Mouse (Mus musculus) liver, embryonic 14.5 days (tissue): ENCODE measurements at regions not wholly inside any gene's neighbourhood (a gene's known extent, or its start where the extent isn't known, plus 50 kb on each side); places are given as distances from the start of the nearest gene placed in this dataset.
A peak's percentile ranks its signal among the peaks of the same experiment; 100 is the strongest.
"Not testable (repeated sequence)": the region's sequence is repeated elsewhere in the genome, so short reads cannot be mapped to it uniquely, and the experiment has no call there.

Source experiments
- ATAC-seq: fragments of 200-750 bp; cut with Nextera tagmentation; 2 replicates; pipeline ENCODE4 v1.8.0; 2017; ENCODE audit warnings: moderate number of reproducible peaks, mild to moderate bottlenecking, moderate library complexity; ENCODE audit not compliant: insufficient read depth
- DNase-seq, 3 experiments: peaks; one replicate each; pipeline ENCODE4 v3.0.0-alpha.2; 2012 to 2013; ENCODE audit warnings: low read depth in 3 of 3, low spot score in 3 of 3
- H3K27ac ChIP-seq: fragments of 300-500 bp; sonication (generic); 2 replicates; pipeline ENCODE4 v1.5.1; 2014; ENCODE audit warnings: moderate library complexity, mild to moderate bottlenecking, control low read depth, inconsistent platforms
- H3K27me3 ChIP-seq: fragments of 300-500 bp; sonication (generic); 2 replicates; pipeline ENCODE4 v1.6.1; 2014; ENCODE audit warnings: mild to moderate bottlenecking, low read length, moderate library complexity; ENCODE audit not compliant: control insufficient read depth, insufficient read depth
- H3K36me3 ChIP-seq: fragments of 300-500 bp; sonication (generic); replicated peaks from 2 replicates; pipeline ENCODE4 v1.6.1; 2014; ENCODE audit warnings: low read depth; ENCODE audit not compliant: control insufficient read depth, insufficient read depth
- H3K4me1 ChIP-seq, 2 experiments: fragments of 200-500 bp in 1 of 2; fragments of 300-500 bp in 1 of 2; sonication (generic) in 1 of 2; replicated peaks; 2 replicates each; pipeline ENCODE4 v1.6.1; 2012 to 2014; ENCODE audit warnings: antibody characterized with exemption in 1 of 2, inconsistent platforms in 1 of 2, low read length in 1 of 2; ENCODE audit not compliant: control insufficient read depth in 2 of 2, insufficient read depth in 2 of 2
- H3K4me2 ChIP-seq: fragments of 300-500 bp; sonication (generic); 2 replicates; pipeline ENCODE4 v1.6.1; 2014; ENCODE audit warnings: low read depth, mild to moderate bottlenecking, control low read depth, moderate library complexity
- H3K4me3 ChIP-seq, 2 experiments: fragments of 200-500 bp in 1 of 2; fragments of 300-500 bp in 1 of 2; sonication (generic) in 1 of 2; 2 replicates each; pipeline ENCODE4 v1.5.1; 2012 to 2014; ENCODE audit warnings: low read depth in 2 of 2, low read length in 2 of 2, mild to moderate bottlenecking in 2 of 2, control low read depth in 1 of 2, inconsistent platforms in 1 of 2, moderate library complexity in 1 of 2; ENCODE audit not compliant: insufficient read depth in 1 of 2
- H3K9ac ChIP-seq: fragments of 300-500 bp; sonication (generic); replicated peaks from 2 replicates; pipeline ENCODE4 v1.6.1; 2014; ENCODE audit warnings: mild to moderate bottlenecking, control low read depth, moderate library complexity
- H3K9me3 ChIP-seq: fragments of 300-500 bp; sonication (generic); 2 replicates; pipeline ENCODE4 v1.6.1; 2016; ENCODE audit warnings: low read length, mixed read lengths; ENCODE audit not compliant: control insufficient read depth
- CTCF ChIP-seq: IDR thresholded peaks from 2 replicates; pipeline ENCODE4 v1.5.1; 2016; ENCODE audit warnings: antibody characterized with exemption, low read depth, control low read depth
- WGBS: fragments of 180-500 bp; shearing (Covaris S2); extraction: QIAGEN DNeasy Blood & Tissue Kit; methylation state at CpG from one replicate; pipeline ENCODE4 v1.1.7; 2014; ENCODE audit not compliant: insufficient replicate concordance; 5-methylcytosine and 5-hydroxymethylcytosine counted together

DNA sequence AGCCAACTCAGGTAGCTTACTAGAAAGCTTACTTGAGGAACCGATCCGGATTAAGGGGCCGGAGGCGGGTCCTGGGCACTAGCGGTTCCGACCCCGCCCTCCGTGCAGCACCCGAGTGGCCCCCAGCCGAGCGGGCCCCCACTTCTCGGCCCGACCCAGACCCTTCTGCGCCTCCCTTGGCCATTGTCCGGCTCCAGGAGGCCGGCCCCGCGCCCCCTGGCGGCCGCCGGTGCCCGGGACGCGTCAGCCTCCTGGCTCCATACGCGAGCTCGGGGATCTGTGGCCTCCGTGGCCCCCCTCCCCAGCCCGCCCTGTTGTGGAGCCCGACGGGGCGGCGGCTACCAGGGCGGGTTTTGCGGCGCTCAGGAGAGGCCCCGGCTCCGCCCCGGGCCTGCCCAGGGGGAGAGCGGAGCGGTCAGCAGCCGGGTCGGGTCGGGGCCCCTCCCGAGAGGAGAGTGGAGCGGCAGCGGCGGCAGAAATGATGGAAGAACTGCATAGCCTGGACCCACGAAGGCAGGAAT, 94.3 kb upstream of the Zfp986 start:
- not testable (repeated sequence) for DNase-seq, H3K9me3 ChIP-seq
- 2% methylated on average over 42 of the region's 49 CpGs for WGBS

DNA sequence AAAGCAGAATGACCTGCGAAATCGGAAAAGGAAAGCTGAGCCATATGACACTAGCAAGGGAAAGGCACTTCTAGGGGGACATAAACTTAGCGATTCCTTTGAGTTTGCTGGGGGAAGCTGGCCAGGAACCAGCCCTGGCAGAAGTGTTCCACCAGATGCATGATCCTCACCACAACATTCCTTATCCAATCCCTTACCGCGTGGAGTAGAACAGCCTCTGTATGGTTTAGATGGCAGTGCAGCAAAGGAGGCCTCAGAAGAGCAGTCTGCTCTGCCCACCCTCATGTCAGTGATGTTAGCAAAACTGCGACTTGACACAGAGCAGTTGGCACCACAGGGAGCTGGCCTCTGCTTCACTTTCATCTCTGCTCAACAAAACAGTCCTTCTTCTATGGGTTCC, 93.7 kb upstream of the Zfp986 start:
- 0% methylated on average over 1 of the region's 6 CpGs for WGBS

More for the DNA sequence above, 94.3 kb upstream of the Zfp986 start:
- not testable (repeated sequence) for H3K9ac ChIP-seq, H3K27ac ChIP-seq, H3K36me3 ChIP-seq, H3K27me3 ChIP-seq, H3K4me1 ChIP-seq
- Histone ChIP-seq H3K4me3 (peak overlapping the region in 1 of 2 experiments; percentile 29; a peak in 2 of 4 replicates), H3K4me2 (peak overlapping the region; percentile 40)
- peak; percentile 92 for ATAC-seq
- TF ChIP-seq CTCF = 0 out of 2 replicates have a peak, but pooled peaks have one; percentile 18

DNA sequence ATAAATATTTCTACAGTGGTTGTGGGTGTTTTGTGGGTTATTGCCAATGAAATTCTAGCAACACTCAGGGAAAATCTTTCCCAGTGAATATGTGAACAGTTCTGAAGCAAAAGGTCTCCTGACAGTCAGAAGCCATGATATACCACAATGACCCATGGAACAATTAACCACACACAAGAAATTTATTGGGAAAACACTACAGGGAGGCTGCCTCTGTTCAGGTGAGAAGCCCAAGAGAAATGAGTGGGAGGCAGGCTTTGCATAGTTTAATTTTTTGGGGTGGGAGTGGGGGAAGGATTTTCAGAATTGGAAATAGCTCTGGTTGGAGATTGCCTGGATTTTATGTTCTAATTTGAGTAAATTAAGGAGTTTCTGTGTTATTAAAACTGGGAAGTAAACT, 92.1 kb upstream of the Zfp986 start:
- not testable (repeated sequence) for H3K36me3 ChIP-seq, H3K9ac ChIP-seq, ATAC-seq, H3K27ac ChIP-seq, H3K4me2 ChIP-seq, H3K4me3 ChIP-seq, DNase-seq, H3K4me1 ChIP-seq, H3K27me3 ChIP-seq, H3K9me3 ChIP-seq

More for the DNA sequence above, 93.7 kb upstream of the Zfp986 start:
- not testable (repeated sequence) for H3K4me1 ChIP-seq, H3K9me3 ChIP-seq, H3K36me3 ChIP-seq, H3K9ac ChIP-seq, H3K4me2 ChIP-seq, H3K4me3 ChIP-seq, H3K27me3 ChIP-seq, ATAC-seq, DNase-seq, H3K27ac ChIP-seq

DNA sequence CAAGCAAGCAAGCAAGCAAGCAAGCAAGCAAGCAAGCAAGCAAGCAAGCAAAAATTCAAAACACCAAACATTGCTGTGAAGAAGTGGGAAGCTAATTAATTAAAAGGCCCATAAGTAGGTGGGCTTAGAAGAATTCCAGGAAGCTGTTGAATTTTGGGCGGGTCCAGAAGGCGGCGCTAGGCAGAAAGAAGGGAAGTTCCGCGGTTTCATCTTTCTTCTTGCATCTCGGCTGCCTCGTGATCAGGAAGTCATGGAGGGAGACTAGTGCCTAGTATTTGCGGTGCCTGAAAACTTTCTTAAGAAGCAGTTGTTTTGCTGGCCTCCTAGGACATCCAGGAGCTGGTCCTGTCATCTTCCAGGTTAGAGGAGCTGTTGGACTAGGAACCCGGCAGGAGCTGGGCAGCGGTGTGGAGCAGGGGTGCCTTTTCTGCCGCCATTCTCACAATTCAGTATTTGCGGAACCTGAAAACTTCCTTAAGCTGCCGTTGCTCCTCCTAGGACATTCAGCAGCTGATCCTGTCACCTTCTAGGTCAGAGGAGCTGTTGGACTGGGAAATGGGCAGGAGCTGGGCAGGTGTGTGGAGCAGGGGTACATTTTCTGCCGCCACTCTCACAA, 87.2 kb upstream of the Zfp986 start:
- H3K9ac ChIP-seq, H3K27ac ChIP-seq, H3K9me3 ChIP-seq, H3K4me3 ChIP-seq, DNase-seq, H3K36me3 ChIP-seq, H3K4me1 ChIP-seq, H3K4me2 ChIP-seq, H3K27me3 ChIP-seq: not testable (repeated sequence)
- WGBS = no CpG with 5 or more reads among the region's 14 CpGs
- 0 out of 2 replicates have a peak, but pooled peaks have one; percentile 45 for ATAC-seq

DNA sequence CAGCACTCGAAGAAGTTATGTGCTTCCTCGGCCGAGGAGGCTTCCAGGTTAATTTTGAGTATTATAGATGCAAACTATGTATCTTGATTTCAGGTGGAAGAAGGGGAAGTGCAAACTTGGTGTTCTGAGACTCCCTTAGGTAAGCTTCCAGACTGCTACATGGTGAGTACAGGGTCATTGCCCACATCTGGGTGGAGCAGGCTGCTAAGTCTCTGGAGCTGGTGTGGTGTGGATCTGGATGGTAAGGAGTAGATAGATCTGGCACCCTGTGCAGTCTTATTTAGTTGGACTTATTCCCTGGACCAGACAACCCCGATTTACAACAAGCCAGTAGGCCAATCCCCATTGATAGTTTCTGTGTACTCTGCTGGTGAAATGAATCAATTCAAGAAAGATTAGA, 53.9 kb upstream of the Zfp986 start:
- H3K9me3 ChIP-seq, H3K4me3 ChIP-seq, ATAC-seq: not testable (repeated sequence)

More for the DNA sequence above, 53.9 kb upstream of the Zfp986 start:
- no CpG with 5 or more reads among the region's 4 CpGs for WGBS
- H3K27ac ChIP-seq, H3K4me1 ChIP-seq, H3K9ac ChIP-seq, H3K27me3 ChIP-seq, DNase-seq, H3K4me2 ChIP-seq, H3K36me3 ChIP-seq: not testable (repeated sequence)
